Mouse (Mus musculus) neural tube, embryonic 11.5 days (tissue): ENCODE measurements at regions not wholly inside any gene's neighbourhood (a gene's known extent, or its start where the extent isn't known, plus 50 kb on each side); places are given as distances from the start of the nearest gene placed in this dataset.

Experiments
- ATAC-seq: fragments of 200-750 bp; cut with Nextera tagmentation; 2 replicates; pipeline ENCODE4 v1.8.0; 2017; ENCODE audit warnings: moderate number of reproducible peaks, mild to moderate bottlenecking, moderate TSS enrichment, moderate library complexity; ENCODE audit not compliant: insufficient read depth, low FRiP score, low TSS enrichment
- DNase-seq: peaks from one replicate; pipeline ENCODE4 v3.0.0-alpha.2; 2015; ENCODE audit warnings: low spot score
- H3K27ac ChIP-seq: fragments of 300-500 bp; sonication (generic); 2 replicates; pipeline ENCODE4 v1.5.1; 2014; ENCODE audit warnings: low read depth, mild to moderate bottlenecking, low read length
- H3K27me3 ChIP-seq: fragments of 300-500 bp; sonication (generic); 2 replicates; pipeline ENCODE4 v1.6.1; 2014; ENCODE audit warnings: mild to moderate bottlenecking, low read length, mixed read lengths; ENCODE audit not compliant: control insufficient read depth, insufficient read depth
- H3K36me3 ChIP-seq: fragments of 300-500 bp; sonication (generic); 2 replicates; pipeline ENCODE4 v1.6.1; 2014; ENCODE audit warnings: mild to moderate bottlenecking, low read length, moderate library complexity, mixed read lengths; ENCODE audit not compliant: control insufficient read depth, insufficient read depth
- H3K4me1 ChIP-seq: fragments of 300-500 bp; sonication (generic); 2 replicates; pipeline ENCODE4 v1.6.1; 2014; ENCODE audit warnings: low read length, mixed read lengths; ENCODE audit not compliant: control insufficient read depth, insufficient read depth
- H3K4me2 ChIP-seq: fragments of 300-500 bp; sonication (generic); 2 replicates; pipeline ENCODE4 v1.6.1; 2014; ENCODE audit warnings: low read depth, mild to moderate bottlenecking, moderate library complexity
- H3K4me3 ChIP-seq: fragments of 300-500 bp; sonication (generic); 2 replicates; pipeline ENCODE4 v1.5.1; 2014; ENCODE audit warnings: low read depth, low read length
- H3K9ac ChIP-seq: fragments of 300-500 bp; sonication (generic); 2 replicates; pipeline ENCODE4 v1.6.1; 2014; ENCODE audit warnings: mild to moderate bottlenecking, low read length
- H3K9me3 ChIP-seq: fragments of 300-500 bp; sonication (generic); 2 replicates; pipeline ENCODE4 v1.6.1; 2016; ENCODE audit warnings: low read length; ENCODE audit not compliant: control insufficient read depth
- WGBS: fragments of 180-500 bp; shearing (Covaris S2); extraction: QIAGEN DNeasy Blood & Tissue Kit; methylation state at CpG from one replicate; pipeline ENCODE4 v1.1.7; 2014; 5-methylcytosine and 5-hydroxymethylcytosine counted together

DNA sequence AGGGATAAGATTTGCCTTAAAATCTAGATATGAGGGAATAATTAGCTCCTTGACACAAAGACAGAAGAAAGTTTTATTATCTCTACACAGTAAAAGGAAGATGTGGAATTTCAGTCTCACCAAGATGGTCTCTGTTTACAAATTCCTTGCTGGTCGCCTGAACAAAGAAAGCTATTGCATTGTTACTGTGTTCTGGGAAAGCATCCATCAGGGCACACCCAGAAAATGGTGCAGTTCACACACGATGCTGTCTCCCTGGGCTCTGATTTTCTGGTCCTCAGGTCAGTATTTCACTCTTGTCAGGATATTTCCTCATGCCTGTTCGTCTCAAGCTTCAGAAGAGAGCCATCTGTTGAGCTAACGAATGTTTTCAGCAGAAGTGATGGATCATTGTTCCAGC is 267.2 kb upstream of the Gadl1 start:
- H3K36me3 ChIP-seq = no peaks in the 10 kb centered on the region
- H3K4me1 ChIP-seq = no peaks in the 10 kb centered on the region
- no peak overlapping the region for H3K4me3 ChIP-seq
- 35% methylated on average over 4 of the region's 4 CpGs for WGBS
- no peaks in the 10 kb centered on the region for H3K27me3 ChIP-seq
- H3K9ac ChIP-seq = no peak overlapping the region
- DNase-seq (no peak), ATAC-seq (no peak)
- no peak overlapping the region for H3K4me2 ChIP-seq
- H3K27ac ChIP-seq = no peak overlapping the region
- H3K9me3 ChIP-seq = no peaks in the 10 kb centered on the region

DNA sequence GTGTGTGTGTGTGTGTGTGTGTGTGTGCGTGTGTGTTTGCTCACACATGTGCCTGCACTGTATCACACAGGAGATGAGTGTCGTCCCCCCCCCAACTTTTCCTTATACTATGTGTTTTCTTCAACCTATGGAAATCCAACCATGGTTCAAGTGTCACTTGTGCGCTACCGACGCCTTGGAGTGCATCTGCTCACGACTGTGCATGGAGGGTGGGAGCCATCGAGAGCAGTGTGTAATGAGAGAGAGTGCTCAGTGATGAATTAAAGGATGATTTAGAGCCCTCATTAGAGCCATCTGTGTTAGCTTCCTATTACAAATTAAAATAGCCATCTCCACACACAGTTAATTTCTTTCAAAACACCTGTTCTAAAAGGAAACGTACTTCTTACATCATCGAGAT is 264.3 kb upstream of the Gadl1 start:
- no peak for DNase-seq
- WGBS = 78% methylated on average over 9 of the region's 9 CpGs
- Histone ChIP-seq H3K4me2 (no peak overlapping the region), H3K4me1 (0 out of 2 replicates have a peak, but pooled peaks cover 2% of the 10 kb centered on the region), H3K9ac (no peak overlapping the region), H3K36me3 (no peaks in the 10 kb centered on the region), H3K27me3 (no peaks in the 10 kb centered on the region), H3K4me3 (no peak overlapping the region), H3K27ac (no peak overlapping the region), H3K9me3 (no peaks in the 10 kb centered on the region)
- ATAC-seq = no peak

DNA sequence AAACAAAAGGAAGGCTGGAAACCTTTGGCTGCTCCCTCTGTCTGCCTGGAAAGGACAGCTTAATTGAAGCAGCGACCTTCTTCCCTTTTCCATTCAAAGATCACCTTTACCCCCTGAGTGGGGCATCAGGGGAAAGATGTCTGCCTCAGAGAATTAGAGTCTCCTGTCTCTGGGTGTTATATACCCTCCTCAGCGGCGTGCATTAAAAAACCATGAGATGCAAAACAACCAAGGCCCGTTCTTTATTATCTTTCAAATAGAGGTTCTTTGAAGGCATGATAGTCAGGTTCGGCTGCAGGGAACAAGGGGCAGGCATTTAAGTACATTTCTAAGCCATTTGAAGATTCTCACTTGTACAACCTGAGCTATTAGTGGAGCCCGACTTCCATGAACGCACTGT is 263.0 kb upstream of the Gadl1 start:
- Histone ChIP-seq H3K27me3 (no peaks in the 10 kb centered on the region), H3K4me3 (no peak overlapping the region), H3K4me2 (no peak overlapping the region), H3K9me3 (no peaks in the 10 kb centered on the region), H3K9ac (no peak overlapping the region), H3K4me1 (0 out of 2 replicates have a peak, but pooled peaks cover 2% of the 10 kb centered on the region), H3K36me3 (no peaks in the 10 kb centered on the region), H3K27ac (no peak overlapping the region)
- DNase-seq (no peak), ATAC-seq (no peak)
- WGBS = 40% methylated on average over 7 of the region's 7 CpGs

DNA sequence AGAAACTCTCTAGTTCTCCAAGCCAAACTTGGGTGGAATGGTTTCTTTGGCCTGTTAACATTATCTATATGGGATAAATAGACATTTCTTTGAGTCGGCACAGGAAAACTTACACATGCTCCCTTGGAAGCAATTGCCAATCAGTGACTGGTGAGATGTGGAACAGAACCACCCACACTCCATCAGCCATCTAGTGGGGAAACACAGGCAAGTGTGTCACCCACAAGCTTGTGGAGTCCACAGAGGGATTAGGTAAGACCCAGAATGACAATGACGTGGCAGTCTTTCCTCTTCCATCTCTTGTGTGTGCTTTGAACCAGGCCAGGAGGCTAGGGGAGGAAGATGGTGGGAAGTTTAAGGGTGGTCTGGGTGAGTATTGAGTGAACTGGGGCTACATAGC is 257.5 kb upstream of the Gadl1 start:
- no peaks in the 10 kb centered on the region for H3K27me3 ChIP-seq
- H3K4me1 ChIP-seq = 0 out of 2 replicates have a peak, but pooled peaks cover 2% of the 10 kb centered on the region
- no peak overlapping the region for H3K4me3 ChIP-seq
- ATAC-seq = no peak
- DNase-seq = no peak
- no peak overlapping the region for H3K27ac ChIP-seq
- H3K9ac ChIP-seq = no peak overlapping the region
- WGBS = 84% methylated on average over 2 of the region's 2 CpGs
- H3K9me3 ChIP-seq = no peaks in the 10 kb centered on the region
- H3K36me3 ChIP-seq = no peaks in the 10 kb centered on the region
- no peak overlapping the region for H3K4me2 ChIP-seq

DNA sequence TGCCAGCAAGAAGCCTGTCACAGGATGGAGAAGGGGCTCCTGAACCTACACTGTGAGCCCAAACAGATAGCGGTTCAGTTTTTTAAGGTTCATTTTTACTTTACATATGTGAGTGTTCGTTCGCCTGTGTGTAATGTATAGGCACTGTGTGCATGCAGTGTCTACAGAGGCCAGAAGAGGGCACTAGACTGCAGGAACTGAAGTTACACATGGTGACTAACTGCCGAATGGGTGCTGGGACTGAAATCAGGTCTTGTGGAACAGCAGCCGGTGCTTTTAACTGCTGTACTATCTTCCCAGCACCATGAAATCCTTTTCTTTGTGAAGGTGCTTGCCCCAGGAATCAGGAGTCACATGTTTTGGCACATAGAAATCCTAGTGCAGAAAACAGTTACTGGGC is 256.1 kb upstream of the Gadl1 start:
- Histone ChIP-seq H3K9ac (no peak overlapping the region), H3K27me3 (no peaks in the 10 kb centered on the region), H3K4me2 (no peak overlapping the region), H3K4me1 (no peaks in the 10 kb centered on the region), H3K36me3 (no peaks in the 10 kb centered on the region), H3K4me3 (no peak overlapping the region), H3K9me3 (no peaks in the 10 kb centered on the region), H3K27ac (no peak overlapping the region)
- ATAC-seq (no peak), DNase-seq (no peak)
- WGBS = 97% methylated on average over 5 of the region's 5 CpGs

DNA sequence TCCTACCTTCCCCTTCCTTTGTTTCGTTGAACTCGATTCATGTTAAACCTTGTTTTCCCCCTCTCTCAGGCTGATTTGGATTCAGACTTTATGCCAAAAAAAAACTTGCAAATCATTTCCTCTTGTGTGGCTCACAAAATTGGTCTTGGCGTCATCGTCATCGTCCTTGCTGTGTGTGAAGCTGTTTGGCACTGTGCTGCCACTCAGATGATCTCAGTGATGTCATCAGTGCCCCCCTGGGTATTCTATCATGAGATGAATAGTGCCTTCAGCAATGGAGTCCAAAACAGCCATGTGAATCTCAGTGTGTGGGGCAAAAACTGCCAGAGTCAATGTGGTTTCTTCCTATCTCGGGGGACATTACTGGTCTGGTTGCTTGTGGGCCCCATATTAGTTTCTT is 254.3 kb upstream of the Gadl1 start:
- 93% methylated on average over 6 of the region's 6 CpGs for WGBS
- no peak for ATAC-seq
- H3K27ac ChIP-seq = no peak overlapping the region
- H3K4me3 ChIP-seq = no peak overlapping the region
- no peaks in the 10 kb centered on the region for H3K4me1 ChIP-seq
- no peak for DNase-seq
- no peak overlapping the region for H3K9ac ChIP-seq
- no peaks in the 10 kb centered on the region; the same call in 1 of the 2 replicates for H3K9me3 ChIP-seq
- no peaks in the 10 kb centered on the region for H3K36me3 ChIP-seq
- H3K27me3 ChIP-seq = no peaks in the 10 kb centered on the region
- H3K4me2 ChIP-seq = no peak overlapping the region

DNA sequence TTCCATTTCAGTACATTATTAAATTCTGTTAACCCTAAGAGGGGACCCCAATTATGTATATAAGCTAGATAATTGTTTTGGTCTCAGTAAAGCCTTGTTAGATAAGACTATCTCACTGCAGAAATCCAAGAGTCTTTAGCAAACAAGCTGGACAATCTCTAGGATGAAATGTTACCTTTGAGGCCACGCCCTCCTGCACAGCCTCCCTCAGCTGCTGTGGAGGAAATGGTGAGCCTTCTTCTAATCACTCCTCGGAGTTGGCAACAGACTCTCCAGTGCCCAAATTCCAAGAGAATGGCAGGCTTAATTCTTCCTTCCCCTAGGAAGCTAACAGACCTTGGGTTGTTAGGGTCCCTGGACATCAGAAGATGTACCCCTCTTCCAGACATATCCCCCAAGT is 252.7 kb upstream of the Gadl1 start:
- no peak for ATAC-seq
- no peak overlapping the region for H3K4me2 ChIP-seq
- no peaks in the 10 kb centered on the region for H3K4me1 ChIP-seq
- no peak overlapping the region for H3K27ac ChIP-seq
- H3K27me3 ChIP-seq = no peaks in the 10 kb centered on the region
- 75% methylated on average over 2 of the region's 2 CpGs for WGBS
- H3K36me3 ChIP-seq = no peaks in the 10 kb centered on the region
- H3K9me3 ChIP-seq = no peaks in the 10 kb centered on the region; the same call in 1 of the 2 replicates
- no peak overlapping the region for H3K4me3 ChIP-seq
- no peak overlapping the region for H3K9ac ChIP-seq
- DNase-seq = no peak

DNA sequence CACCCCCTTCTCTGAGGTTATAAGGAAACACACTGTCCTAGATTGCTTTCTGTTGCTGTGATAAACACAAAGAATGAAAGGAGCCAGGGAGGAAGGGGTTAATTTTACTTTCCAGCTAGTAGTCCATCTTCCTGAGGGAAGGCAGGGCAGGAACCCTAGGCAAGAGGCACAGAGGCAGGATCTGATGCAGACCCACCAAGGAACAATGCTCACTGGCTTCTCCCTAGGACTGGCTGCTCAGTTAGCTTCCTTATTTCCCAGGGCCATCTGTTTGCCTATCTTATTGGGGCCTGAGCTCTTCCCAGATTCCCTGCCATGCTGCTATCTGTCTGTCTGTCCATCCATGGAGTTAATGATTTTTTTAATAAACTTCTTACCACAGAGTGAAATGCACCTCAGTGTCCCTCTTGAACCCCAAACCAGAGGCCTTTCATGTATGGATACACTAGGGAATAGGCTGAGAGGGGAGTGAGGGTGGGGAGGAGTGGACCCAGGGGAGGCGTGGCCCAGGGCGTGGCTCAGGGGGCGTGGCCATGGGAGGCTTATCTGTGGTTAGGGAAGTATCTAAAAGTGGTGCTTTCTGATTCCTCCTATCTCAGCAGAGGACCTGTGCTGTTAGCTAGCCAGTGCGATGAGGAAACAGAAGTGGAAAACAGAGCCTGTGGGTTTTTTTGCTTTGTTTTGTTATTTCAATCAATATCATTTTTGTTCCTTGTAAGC is 252.1 kb upstream of the Gadl1 start:
- ATAC-seq = no peak
- no peaks in the 10 kb centered on the region for H3K4me1 ChIP-seq
- no peak overlapping the region for H3K9ac ChIP-seq

DNA sequence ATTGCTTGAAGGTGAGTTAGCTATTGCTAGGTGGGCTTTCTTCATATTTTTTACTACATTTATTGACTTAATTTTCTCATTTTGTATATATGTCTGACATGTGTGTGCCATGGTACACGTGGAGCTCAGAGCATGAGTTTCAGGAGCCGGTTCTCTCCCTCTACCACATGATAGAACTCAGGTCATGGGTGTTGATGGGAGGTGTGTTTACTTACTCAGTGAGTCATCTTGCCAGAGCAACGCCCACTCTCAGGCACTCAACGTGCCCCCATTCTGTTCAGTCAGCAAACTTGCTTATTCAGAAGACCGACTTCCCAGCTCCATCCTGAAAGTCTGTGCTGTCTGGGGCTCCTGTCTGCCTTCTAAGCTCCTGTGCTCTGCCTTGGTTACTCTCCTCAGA is 250.8 kb upstream of the Gadl1 start:
- Histone ChIP-seq H3K4me2 (no peak overlapping the region), H3K4me1 (no peaks in the 10 kb centered on the region), H3K9me3 (no peaks in the 10 kb centered on the region; the same call in 1 of the 2 replicates), H3K27me3 (no peaks in the 10 kb centered on the region), H3K36me3 (no peaks in the 10 kb centered on the region), H3K27ac (no peak overlapping the region), H3K9ac (no peak overlapping the region), H3K4me3 (no peak overlapping the region)
- 89% methylated on average over 5 of the region's 5 CpGs for WGBS
- DNase-seq (no peak), ATAC-seq (no peak)

More for the DNA sequence above, 252.1 kb upstream of the Gadl1 start:
- H3K4me2 ChIP-seq = no peak overlapping the region
- no peak overlapping the region for H3K4me3 ChIP-seq
- no peaks in the 10 kb centered on the region for H3K27me3 ChIP-seq
- WGBS = 62% methylated on average over 4 of the region's 4 CpGs
- no peak overlapping the region for H3K27ac ChIP-seq
- H3K9me3 ChIP-seq = no peaks in the 10 kb centered on the region; the same call in 1 of the 2 replicates
- no peaks in the 10 kb centered on the region for H3K36me3 ChIP-seq
- DNase-seq = no peak
